Mouse (Mus musculus) liver, adult 10 weeks (tissue): ENCODE measurements around the gene Asb14. TPM values are rescaled to one million over a fixed set of nuclear protein-coding genes. Genes with fewer than 3 reads are reported as not detected.

Experiments used
- polyA plus RNA-seq: library from polyadenylated mRNA; stranded (reverse); fragments of 350-450 nt; fragmentation: Illumina TruSeq; extraction: RNeasy Lipid Tissue Mini Kit (QIAGEN cat#74804); gene quantifications from one replicate; pipeline ENCODE4 v1.2.3, GENCODE M21; 2014; ENCODE audit warnings: low read depth, low replicate concordance

Gene Asb14
- not detected for polyA plus RNA-seq

GRCm38 (mm10) chr14:26894392-26894791 lies at the start of gene Asb14:
Gene Asb14, plus strand, starts transcription at chr14:26894557.

Other genes starting within 250 kb of the Asb14 start
- 5.1 TPM for gene Pde12, start 224.7 kb upstream of the Asb14 start, polyA plus RNA-seq
- gene Dnah12, start 201.3 kb upstream of the Asb14 start, polyA plus RNA-seq = 0.05 TPM
- 11.0 TPM for gene Appl1, start 76.7 kb downstream of the Asb14 start, polyA plus RNA-seq
- gene Hesx1, start 99.9 kb downstream of the Asb14 start, polyA plus RNA-seq = not detected
- 0.21 TPM for gene Il17rd, start 144.4 kb downstream of the Asb14 start, polyA plus RNA-seq
- gene Arhgef3, start 220.3 kb downstream of the Asb14 start, polyA plus RNA-seq = 22.4 TPM